Mouse (Mus musculus): ENCODE results near the gene Prok1.

GRCm38 (mm10) chr3:107255992-107256391 is 16.5 kb upstream of the Prok1 start:
- TF ChIP-seq CTCF (IDR thresholded peaks at IDR 0.05; ENCODE audit: low read depth, low read length): no peak
- no peak for TF ChIP-seq POLR2A (IDR thresholded peaks at IDR 0.05; ENCODE audit: borderline replicate concordance, low read depth, low read length)

All from bone marrow macrophage, adult 2 months (primary cell).